Mouse (Mus musculus): ENCODE data around the gene Ift74. TPM values are rescaled to one million over a fixed set of nuclear protein-coding genes. Genes with fewer than 3 reads are reported as not detected.

Ift74 gene
- polyA plus RNA-seq, 1 experiment = 16.1 TPM

DNA sequence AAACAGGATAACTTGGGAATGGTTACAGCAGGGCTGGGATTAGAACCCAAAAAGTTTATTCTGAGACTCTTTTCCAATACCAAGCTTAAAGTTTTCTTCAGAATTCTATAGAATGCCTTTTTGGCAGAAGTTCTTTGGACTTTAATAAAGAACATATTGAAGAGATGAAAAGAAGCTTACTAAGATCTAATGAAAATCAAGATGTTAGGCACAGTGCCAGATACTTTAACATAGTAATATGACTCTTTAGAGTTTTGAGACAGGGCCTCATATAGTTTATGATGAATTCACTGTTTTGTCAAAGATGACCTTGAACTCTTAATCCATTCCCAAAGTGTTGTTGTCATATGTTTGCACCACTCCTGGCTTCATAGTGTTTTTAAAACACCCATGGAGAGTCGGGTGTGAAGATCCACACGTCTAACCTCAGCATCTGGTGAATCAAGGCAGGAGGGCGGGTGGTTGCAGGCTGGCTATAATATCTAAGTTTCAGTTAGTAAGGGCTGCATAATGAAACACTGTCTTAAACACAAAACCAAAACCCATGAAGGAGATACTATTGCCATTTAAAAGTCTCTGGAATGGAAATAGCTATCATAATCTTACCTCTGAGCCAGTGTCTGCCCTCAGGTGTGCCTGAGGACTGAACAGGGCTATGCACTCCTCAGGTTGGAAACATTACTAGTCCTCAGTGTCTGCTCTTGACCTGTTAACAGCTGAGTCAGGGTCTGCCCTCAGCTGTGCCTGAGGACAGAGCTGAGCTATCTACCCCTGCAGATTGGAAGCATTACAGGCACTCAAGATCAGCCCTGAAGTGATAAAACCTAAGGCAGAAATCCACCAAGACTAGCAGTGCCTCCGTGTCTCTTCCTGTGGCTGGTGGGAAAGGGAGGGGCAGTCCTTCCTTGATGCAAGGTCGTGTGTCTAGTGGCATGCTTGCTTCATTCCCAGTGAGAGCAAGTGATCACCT lies 123.3 kb downstream of the Ift74 start:
- Histone ChIP-seq H3K27ac (ENCODE audit: insufficient read depth, low read length) (no peak overlapping the region), H3K4me3 (ENCODE audit: insufficient read depth, low read length) (no peak overlapping the region), H3K4me1 (ENCODE audit: control insufficient read depth, insufficient read depth, low read length) (no peaks in the 10 kb centered on the region)
- TF ChIP-seq CTCF (IDR thresholded peaks at IDR 0.05; ENCODE audit: extremely low read depth, insufficient read depth, low read length) (no peak), POLR2A (IDR thresholded peaks at IDR 0.05; ENCODE audit: extremely low read depth, insufficient read depth, low read length) (no peak)

DNA sequence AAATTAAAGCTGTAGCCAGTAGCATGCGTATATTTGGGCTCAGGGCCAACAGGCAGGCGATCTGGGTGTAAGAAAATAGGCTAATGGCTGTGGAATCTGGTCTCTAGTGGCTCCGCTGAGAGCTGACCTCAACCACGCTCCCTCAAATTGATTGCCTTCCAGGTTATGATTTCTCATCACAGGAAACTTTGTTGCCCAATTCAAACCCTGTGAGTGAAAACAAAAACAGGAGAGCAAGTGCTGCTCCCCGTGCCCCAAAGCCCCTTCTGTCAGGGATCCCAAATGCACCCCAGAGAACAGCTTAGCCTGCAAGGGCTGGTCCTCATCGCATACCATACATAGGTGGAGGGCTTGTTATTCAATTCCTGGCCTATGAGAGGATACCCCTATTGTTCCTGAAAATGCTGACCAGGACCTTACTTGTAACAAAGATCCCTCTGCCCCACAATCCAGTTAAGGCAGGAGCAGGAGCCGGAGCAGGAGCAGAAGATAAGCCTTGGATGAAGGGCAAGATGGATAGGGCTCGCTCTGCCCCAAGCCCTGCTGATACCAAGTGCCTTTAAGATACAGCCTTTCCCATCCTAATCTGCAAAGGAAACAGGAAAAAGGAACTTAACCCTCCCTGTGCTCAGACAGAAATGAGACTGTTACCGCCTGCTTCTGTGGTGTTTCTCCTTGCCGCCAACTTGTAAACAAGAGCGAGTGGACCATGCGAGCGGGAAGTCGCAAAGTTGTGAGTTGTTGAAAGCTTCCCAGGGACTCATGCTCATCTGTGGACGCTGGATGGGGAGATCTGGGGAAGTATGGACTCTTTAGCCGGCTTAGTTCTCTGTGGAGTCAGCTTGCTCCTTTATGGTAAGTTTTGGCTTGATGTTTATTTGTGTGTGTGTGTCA lies 124.8 kb downstream of the Ift74 start, which contains the start of gene Tek:
Gene Tek (plus strand): TSS at position 452 of the 894 bp plus-strand sequence.
- TF ChIP-seq CTCF (IDR thresholded peaks at IDR 0.05; ENCODE audit: extremely low read depth, insufficient read depth, low read length) (no peak), POLR2A (IDR thresholded peaks at IDR 0.05; ENCODE audit: extremely low read depth, insufficient read depth, low read length) (no peak)
- peak within 1 kb of the TSS; percentile 15; the same call in 1 of the 2 replicates for H3K4me3 ChIP-seq (ENCODE audit: insufficient read depth, low read length)
- H3K27ac ChIP-seq (ENCODE audit: insufficient read depth, low read length) = peak within 1 kb of the TSS; percentile 53; the same call in 1 of the 2 replicates
- H3K4me1 ChIP-seq (ENCODE audit: control insufficient read depth, insufficient read depth, low read length) = no peaks in the 10 kb centered on the region

DNA sequence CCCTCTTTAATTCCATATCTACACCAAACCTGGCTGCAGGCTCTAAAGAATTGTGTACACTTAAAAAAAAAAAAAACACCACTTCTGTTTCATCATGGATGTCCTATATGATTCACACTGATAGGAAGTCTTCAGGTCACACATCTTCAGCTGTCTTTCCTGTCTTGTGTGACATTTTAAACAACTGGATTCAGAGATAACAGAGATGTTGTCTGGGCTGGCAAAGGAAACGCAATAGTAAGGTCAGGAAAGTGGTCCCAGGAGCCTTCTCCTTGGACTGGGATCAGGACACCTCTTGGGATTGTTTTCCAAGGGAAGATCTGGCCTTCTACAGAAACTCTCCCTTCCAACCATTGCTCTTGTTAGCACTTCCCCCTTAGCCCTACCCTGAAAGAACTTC lies 127.5 kb downstream of the Ift74 start:
- H3K4me3 ChIP-seq (ENCODE audit: insufficient read depth, low read length) = no peak overlapping the region
- TF ChIP-seq CTCF (IDR thresholded peaks at IDR 0.05; ENCODE audit: extremely low read depth, insufficient read depth, low read length) = no peak
- TF ChIP-seq POLR2A (IDR thresholded peaks at IDR 0.05; ENCODE audit: extremely low read depth, insufficient read depth, low read length) = no peak
- H3K4me1 ChIP-seq (ENCODE audit: control insufficient read depth, insufficient read depth, low read length) = no peaks in the 10 kb centered on the region
- H3K27ac ChIP-seq (ENCODE audit: insufficient read depth, low read length) = no peak overlapping the region

Other genes starting within 250 kb of the Ift74 start
- not detected in 2 replicates for gene Gm10306, start 57.9 kb upstream of the Ift74 start, polyA plus RNA-seq (2012; rRNA removed)
- 8.7 and 9.1 TPM in 2 replicates for gene Caap1, start 57.7 kb upstream of the Ift74 start, polyA plus RNA-seq (2012; rRNA removed)
- 29.6 and 30.6 TPM in 2 replicates for gene Plaa, start 11.2 kb upstream of the Ift74 start, polyA plus RNA-seq (2012; rRNA removed)
- gene Lrrc19, start 35.7 kb downstream of the Ift74 start, polyA plus RNA-seq (2012; rRNA removed) = not detected in 2 replicates
- 10.4 and 11.4 TPM in 2 replicates for gene Tek, start 124.8 kb downstream of the Ift74 start, polyA plus RNA-seq (2012; rRNA removed)

All from cortical plate, adult 2 months (tissue).